In genomic region chr11:94003346-94003745, GRCm38 (mm10) we compare ENCODE assay signal across 27 mouse cellular contexts.
"Had no signal": no experiment of that assay in that cellular context is flagged by ENCODE, and none has a peak within 500 bp of the region (broad histone marks: within the 10 kb centered on the region; RNA-seq: fewer than 3 reads in every experiment).

No protein-coding gene starts in this region.

- H3K27ac ChIP-seq: limb, embryonic 10.5 days; limb, embryonic 12.5 days; limb, embryonic 13.5 days; limb, embryonic 15.5 days; liver, embryonic 12.5 days; liver, embryonic 13.5 days; liver, embryonic 14.5 days; liver, embryonic 15.5 days; lung, embryonic 15.5 days; macrophage; midbrain, embryonic 10.5 days; midbrain, embryonic 12.5 days; midbrain, embryonic 13.5 days; midbrain, embryonic 15.5 days; neural tube, embryonic 12.5 days had no signal

- H3K4me3 ChIP-seq: limb, embryonic 10.5 days; limb, embryonic 12.5 days; limb, embryonic 13.5 days; limb, embryonic 15.5 days; liver, embryonic 12.5 days; liver, embryonic 13.5 days; liver, embryonic 15.5 days; lung, embryonic 15.5 days; megakaryocyte, embryonic 14.5 days; midbrain, embryonic 10.5 days; midbrain, embryonic 12.5 days; midbrain, embryonic 13.5 days; midbrain, embryonic 15.5 days; myocyte; neural tube, embryonic 12.5 days had no signal

- H3K9ac ChIP-seq: limb, embryonic 12.5 days; limb, embryonic 13.5 days; limb, embryonic 15.5 days; liver, embryonic 12.5 days; liver, embryonic 13.5 days; liver, embryonic 14.5 days; liver, embryonic 15.5 days; liver, postnatal 0 days; lung, embryonic 14.5 days; lung, embryonic 15.5 days; midbrain, embryonic 12.5 days; midbrain, embryonic 13.5 days; midbrain, embryonic 15.5 days; neural tube, embryonic 12.5 days had no signal

- H3K27me3 ChIP-seq: limb, embryonic 12.5 days; limb, embryonic 13.5 days; limb, embryonic 15.5 days; liver, embryonic 12.5 days; liver, embryonic 13.5 days; liver, embryonic 15.5 days; lung, embryonic 15.5 days; megakaryocyte, embryonic 14.5 days; midbrain, embryonic 12.5 days; midbrain, embryonic 13.5 days; midbrain, embryonic 15.5 days; neural tube, embryonic 12.5 days had no signal

- DNase-seq: left cerebral cortex, postnatal 4 days; liver, embryonic 13.5 days; liver, postnatal 0 days; lung, adult 18-20 months; lung, adult 2 months; lung, embryonic 14.5 days; lung, postnatal 10 days; lung, postnatal 14 days; lung, postnatal 36 days; lung, postnatal 4 days; midbrain, embryonic 14.5 days had no signal

- H3K36me3 ChIP-seq: limb, embryonic 12.5 days; limb, embryonic 13.5 days; limb, embryonic 15.5 days; liver, embryonic 15.5 days; lung, embryonic 15.5 days; midbrain, embryonic 12.5 days; midbrain, embryonic 15.5 days; neural tube, embryonic 12.5 days had no signal

- H3K4me1 ChIP-seq: limb, embryonic 10.5 days; limb, embryonic 12.5 days had no signal
